Comparison of ENCODE assay signal across 26 mouse cellular contexts in the genomic region with DNA sequence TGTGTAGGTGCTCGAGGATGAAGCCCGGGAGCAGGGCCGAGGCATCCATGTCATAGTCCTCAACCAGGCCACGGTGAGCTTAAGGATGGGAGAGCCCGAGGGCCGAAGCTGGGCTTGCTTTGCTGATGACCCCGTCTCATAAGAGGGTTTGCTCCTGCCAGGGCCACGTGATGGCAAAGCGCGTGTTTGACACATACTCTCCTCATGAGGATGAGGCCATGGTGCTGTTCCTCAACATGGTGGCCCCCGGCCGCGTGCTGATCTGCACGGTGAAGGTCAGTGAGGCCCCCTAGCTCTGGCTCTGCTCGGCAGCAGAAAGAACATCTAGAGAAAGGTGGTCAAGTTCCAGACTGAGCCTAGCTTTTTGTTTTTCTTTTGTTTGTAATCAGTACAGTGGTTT. TPM values are rescaled to one million over a fixed set of nuclear protein-coding genes. Genes with fewer than 3 reads are reported as not detected.
DNase-seq lines count a peak whose midpoint lies in the region; ATAC-seq and TF ChIP-seq lines count a peak whose summit lies in the region.
"Had no signal": no experiment of that assay in that cellular context is flagged by ENCODE, and none has a peak within 500 bp of the region (broad histone marks: within the 10 kb centered on the region; RNA-seq: fewer than 3 reads in every experiment).

No protein-coding gene starts in this region.

- no peak for ATAC-seq in hindbrain, embryonic 13.5 days (ENCODE audit: low FRiP score)
- no peak for ATAC-seq in hindbrain, embryonic 16.5 days
- ATAC-seq in limb, embryonic 13.5 days (ENCODE audit: low FRiP score, low read depth), result no peak
- ATAC-seq: forebrain, embryonic 14.5 days had no signal

- 0 out of 2 replicates have a peak overlapping the region, but pooled peaks have one; percentile 5 for H3K9ac ChIP-seq in hindbrain, embryonic 13.5 days
- H3K9ac ChIP-seq in hindbrain, embryonic 16.5 days (ENCODE audit: low read depth, low read length), result no peak overlapping the region
- H3K9ac ChIP-seq in limb, embryonic 13.5 days, result peak overlapping the region; percentile 31; the same call in 1 of the 2 replicates
- H3K9ac ChIP-seq: embryonic facial prominence, embryonic 13.5 days; embryonic facial prominence, embryonic 15.5 days; forebrain, embryonic 12.5 days had no signal

- peaks cover 59% of the 10 kb centered on the region for H3K36me3 ChIP-seq in hindbrain, embryonic 13.5 days
- H3K36me3 ChIP-seq in hindbrain, embryonic 16.5 days (ENCODE audit: control insufficient read depth, insufficient read depth, low read length), result peaks cover 40% of the 10 kb centered on the region
- peaks cover 63% of the 10 kb centered on the region for H3K36me3 ChIP-seq in limb, embryonic 13.5 days
- H3K36me3 ChIP-seq in limb, embryonic 10.5 days, result peaks cover 63% of the 10 kb centered on the region
- no peaks in the 10 kb centered on the region; the same call in none of the 2 replicates for H3K36me3 ChIP-seq in testis, adult 2 months (ENCODE audit: control insufficient read depth, insufficient read depth, low read length)

- no peak for DNase-seq in limb, embryonic 10.5 days (ENCODE audit: low spot score)
- no peak for DNase-seq in testis, postnatal 10 days (ENCODE audit: low spot score)
- no peak for DNase-seq in urinary bladder, postnatal 36 days (ENCODE audit: low spot score in 2 of 2)
- DNase-seq: adrenal gland, adult 2 months; adrenal gland, postnatal 10 days; adrenal gland, postnatal 25 days; cerebellum, adult 11 months; cerebellum, adult 18-20 months; cerebellum, adult 8-10 months; cerebellum, adult 9-11 months; cerebellum, postnatal 14 days; cerebellum, postnatal 36 days; embryo, embryonic 11 days had no signal

- no peak for TF ChIP-seq POLR2A in testis, adult 2 months (IDR thresholded peaks at IDR 0.05; ENCODE audit: control insufficient read depth, low read depth, low read length)

- H3K27ac ChIP-seq in hindbrain, embryonic 13.5 days, result no peak overlapping the region
- H3K27ac ChIP-seq in hindbrain, embryonic 16.5 days (ENCODE audit: low read depth, low read length), result no peak overlapping the region
- H3K27ac ChIP-seq in limb, embryonic 13.5 days, result no peak overlapping the region
- no peak overlapping the region for H3K27ac ChIP-seq in limb, embryonic 10.5 days
- no peak overlapping the region for H3K27ac ChIP-seq in testis, adult 2 months (ENCODE audit: control insufficient read depth, insufficient read depth, low read depth, low read length)
- H3K27ac ChIP-seq: embryonic facial prominence, embryonic 13.5 days; embryonic facial prominence, embryonic 15.5 days; forebrain, embryonic 10.5 days; forebrain, embryonic 12.5 days had no signal

- H3K27me3 ChIP-seq in hindbrain, embryonic 13.5 days, result no peaks in the 10 kb centered on the region
- no peaks in the 10 kb centered on the region for H3K27me3 ChIP-seq in hindbrain, embryonic 16.5 days (replicated peaks; ENCODE audit: control insufficient read depth, insufficient read depth, low read length)
- H3K27me3 ChIP-seq in limb, embryonic 13.5 days, result no peaks in the 10 kb centered on the region
- H3K27me3 ChIP-seq in limb, embryonic 10.5 days (ENCODE audit: low read depth, poor library complexity, severe bottlenecking), result no peaks in the 10 kb centered on the region
- no peaks in the 10 kb centered on the region for H3K27me3 ChIP-seq in testis, adult 2 months (ENCODE audit: control insufficient read depth, insufficient read depth, low read length)
- H3K27me3 ChIP-seq: embryonic facial prominence, embryonic 13.5 days; embryonic facial prominence, embryonic 15.5 days; forebrain, embryonic 12.5 days had no signal

- TF ChIP-seq CTCF in testis, adult 2 months (IDR thresholded peaks at IDR 0.05; ENCODE audit: control insufficient read depth, insufficient read depth, insufficient replicate concordance, low read depth, low read length), result no peak

- H3K4me1 ChIP-seq in hindbrain, embryonic 13.5 days (replicated peaks), result peaks cover 21% of the 10 kb centered on the region
- peaks cover 11% of the 10 kb centered on the region for H3K4me1 ChIP-seq in hindbrain, embryonic 16.5 days (ENCODE audit: control insufficient read depth, insufficient read depth, low read depth, low read length)
- peaks cover 14% of the 10 kb centered on the region for H3K4me1 ChIP-seq in limb, embryonic 13.5 days
- H3K4me1 ChIP-seq in limb, embryonic 10.5 days, result peaks cover 14% of the 10 kb centered on the region
- peaks cover 20% of the 10 kb centered on the region for H3K4me1 ChIP-seq in testis, adult 2 months (ENCODE audit: control insufficient read depth, insufficient read depth, low read length)

- WGBS in hindbrain, embryonic 13.5 days, result 97% methylated on average over 15 of the region's 15 CpGs
- WGBS in hindbrain, embryonic 16.5 days, result 96% methylated on average over 15 of the region's 15 CpGs
- 92% methylated on average over 15 of the region's 15 CpGs for WGBS in limb, embryonic 13.5 days
- 96% methylated on average over 15 of the region's 15 CpGs for WGBS in limb, embryonic 10.5 days

- no peak overlapping the region for H3K4me3 ChIP-seq in hindbrain, embryonic 13.5 days
- H3K4me3 ChIP-seq in hindbrain, embryonic 16.5 days (ENCODE audit: low read length), result no peak overlapping the region
- H3K4me3 ChIP-seq in limb, embryonic 13.5 days, result no peak overlapping the region
- no peak overlapping the region for H3K4me3 ChIP-seq in limb, embryonic 10.5 days
- peak overlapping the region; percentile 83 for H3K4me3 ChIP-seq in testis, adult 2 months (ENCODE audit: control insufficient read depth, low read depth, low read length)
- H3K4me3 ChIP-seq: embryonic facial prominence, embryonic 13.5 days; embryonic facial prominence, embryonic 15.5 days; erythroblast, embryonic 14.5 days; forebrain, embryonic 10.5 days; forebrain, embryonic 12.5 days had no signal

- no peak overlapping the region for H3K4me2 ChIP-seq in hindbrain, embryonic 13.5 days
- no peak overlapping the region for H3K4me2 ChIP-seq in hindbrain, embryonic 16.5 days (ENCODE audit: low read length)
- no peak overlapping the region for H3K4me2 ChIP-seq in limb, embryonic 13.5 days (replicated peaks)
- H3K4me2 ChIP-seq: embryonic facial prominence, embryonic 13.5 days; embryonic facial prominence, embryonic 15.5 days; forebrain, embryonic 12.5 days had no signal

- no peaks in the 10 kb centered on the region for H3K9me3 ChIP-seq in hindbrain, embryonic 13.5 days
- no peaks in the 10 kb centered on the region for H3K9me3 ChIP-seq in hindbrain, embryonic 16.5 days (ENCODE audit: control insufficient read depth, low read length)
- no peaks in the 10 kb centered on the region for H3K9me3 ChIP-seq in limb, embryonic 13.5 days
- no peaks in the 10 kb centered on the region for H3K9me3 ChIP-seq in limb, embryonic 10.5 days (replicated peaks)
- H3K9me3 ChIP-seq: embryonic facial prominence, embryonic 13.5 days; embryonic facial prominence, embryonic 15.5 days; forebrain, embryonic 10.5 days; forebrain, embryonic 12.5 days had no signal

RNA-seq across cellular contexts. Expression of a gene that starts 1.6 kb away (rescaled TPM):
- 1.7 and 1.9 TPM in 2 replicates for polyA plus RNA-seq in hindbrain, embryonic 13.5 days (2015; fragmentation: Nextera tagmentation; extraction: Ambion mirVana)
- polyA plus RNA-seq in hindbrain, embryonic 16.5 days (2015; fragmentation: Nextera tagmentation; extraction: Ambion mirVana), result 3.3 and 3.7 TPM in 2 replicates
- 2.3 and 2.6 TPM in 2 replicates for polyA plus RNA-seq in limb, embryonic 13.5 days (2015; fragmentation: Nextera tagmentation; extraction: Ambion mirVana)
- 1.6 and 2.2 TPM in 2 replicates for polyA plus RNA-seq in limb, embryonic 10.5 days (2016; fragmentation: Nextera tagmentation; extraction: Ambion mirVana)
- 30.3 and 36.1 TPM in 2 replicates for polyA plus RNA-seq in testis, adult 2 months (2012; rRNA removed)
- polyA plus RNA-seq: erythroblast, embryonic 14.5 days had no signal

RNA-seq across cellular contexts. Expression of a gene that starts 14.7 kb away (rescaled TPM):
- 0.19 and 0.22 TPM in 2 replicates for polyA plus RNA-seq in hindbrain, embryonic 13.5 days (2015; fragmentation: Nextera tagmentation; extraction: Ambion mirVana)
- polyA plus RNA-seq in hindbrain, embryonic 16.5 days (2015; fragmentation: Nextera tagmentation; extraction: Ambion mirVana), result 0.11 and 0.63 TPM in 2 replicates
- polyA plus RNA-seq in limb, embryonic 13.5 days (2015; fragmentation: Nextera tagmentation; extraction: Ambion mirVana), result 0.10 TPM in 1 of 2 replicates, not detected in the other
- not detected in 2 replicates for polyA plus RNA-seq in limb, embryonic 10.5 days (2016; fragmentation: Nextera tagmentation; extraction: Ambion mirVana)
- 4.3 TPM in 2 replicates for polyA plus RNA-seq in testis, adult 2 months (2012; rRNA removed)
- polyA plus RNA-seq: adrenal gland, adult 2 months; erythroblast, embryonic 14.5 days; forebrain, embryonic 10.5 days; forebrain, embryonic 14.5 days had no signal

RNA-seq across cellular contexts. Expression of a gene that starts 20.5 kb away (rescaled TPM):
- not detected in 2 replicates for polyA plus RNA-seq in hindbrain, embryonic 13.5 days (2015; fragmentation: Nextera tagmentation; extraction: Ambion mirVana)
- polyA plus RNA-seq in hindbrain, embryonic 16.5 days (2015; fragmentation: Nextera tagmentation; extraction: Ambion mirVana), result not detected in 2 replicates
- not detected in 2 replicates for polyA plus RNA-seq in limb, embryonic 13.5 days (2015; fragmentation: Nextera tagmentation; extraction: Ambion mirVana)
- polyA plus RNA-seq in limb, embryonic 10.5 days (2016; fragmentation: Nextera tagmentation; extraction: Ambion mirVana), result not detected in 2 replicates
- 696 and 816 TPM in 2 replicates for polyA plus RNA-seq in testis, adult 2 months (2012; rRNA removed)
- polyA plus RNA-seq: adrenal gland, adult 2 months; brain, embryonic 14.5 days; C2C12; embryonic facial prominence, embryonic 11.5 days; embryonic facial prominence, embryonic 13.5 days; embryonic facial prominence, embryonic 15.5 days; erythroblast, embryonic 14.5 days; forebrain, embryonic 10.5 days; forebrain, embryonic 12.5 days; forebrain, embryonic 14.5 days had no signal

RNA-seq across cellular contexts. Expression of a gene that starts 20.5 kb away (rescaled TPM):
- polyA plus RNA-seq in hindbrain, embryonic 13.5 days (2015; fragmentation: Nextera tagmentation; extraction: Ambion mirVana), result not detected in 2 replicates
- polyA plus RNA-seq in hindbrain, embryonic 16.5 days (2015; fragmentation: Nextera tagmentation; extraction: Ambion mirVana), result not detected in 2 replicates
- polyA plus RNA-seq in limb, embryonic 13.5 days (2015; fragmentation: Nextera tagmentation; extraction: Ambion mirVana), result not detected in 2 replicates
- not detected in 2 replicates for polyA plus RNA-seq in limb, embryonic 10.5 days (2016; fragmentation: Nextera tagmentation; extraction: Ambion mirVana)
- polyA plus RNA-seq in testis, adult 2 months (2012; rRNA removed), result not detected in 2 replicates
- polyA plus RNA-seq: adrenal gland, adult 2 months; brain, embryonic 14.5 days; C2C12; embryonic facial prominence, embryonic 11.5 days; embryonic facial prominence, embryonic 13.5 days; embryonic facial prominence, embryonic 15.5 days; erythroblast, embryonic 14.5 days; forebrain, embryonic 10.5 days; forebrain, embryonic 12.5 days; forebrain, embryonic 14.5 days had no signal

RNA-seq across cellular contexts. Expression of a gene that starts 29.1 kb away (rescaled TPM):
- 62.6 and 63.7 TPM in 2 replicates for polyA plus RNA-seq in hindbrain, embryonic 13.5 days (2015; fragmentation: Nextera tagmentation; extraction: Ambion mirVana)
- 68.2 and 72.1 TPM in 2 replicates for polyA plus RNA-seq in hindbrain, embryonic 16.5 days (2015; fragmentation: Nextera tagmentation; extraction: Ambion mirVana)
- 63.4 and 69.0 TPM in 2 replicates for polyA plus RNA-seq in limb, embryonic 13.5 days (2015; fragmentation: Nextera tagmentation; extraction: Ambion mirVana)
- 59.2 and 67.7 TPM in 2 replicates for polyA plus RNA-seq in limb, embryonic 10.5 days (2016; fragmentation: Nextera tagmentation; extraction: Ambion mirVana)
- polyA plus RNA-seq in testis, adult 2 months (2012; rRNA removed), result 111 and 113 TPM in 2 replicates

Comparison
In these comparisons a context has a peak if more than half of its experiments do, and no peak if none do; other contexts are left out.
1. RNA of a gene that starts 20.5 kb away (polyA plus RNA-seq): 696 to 816 TPM in testis, adult 2 months; not detected in hindbrain, embryonic 13.5 days, not detected in hindbrain, embryonic 16.5 days, not detected in limb, embryonic 13.5 days and not detected in limb, embryonic 10.5 days; every median in the first group is over 100 times any median in the second.